Mouse (Mus musculus): ENCODE results near the gene Pik3r5.
A peak's percentile ranks its signal among the peaks of the same experiment; 100 is the strongest.

Gene Pik3r5

DNA sequence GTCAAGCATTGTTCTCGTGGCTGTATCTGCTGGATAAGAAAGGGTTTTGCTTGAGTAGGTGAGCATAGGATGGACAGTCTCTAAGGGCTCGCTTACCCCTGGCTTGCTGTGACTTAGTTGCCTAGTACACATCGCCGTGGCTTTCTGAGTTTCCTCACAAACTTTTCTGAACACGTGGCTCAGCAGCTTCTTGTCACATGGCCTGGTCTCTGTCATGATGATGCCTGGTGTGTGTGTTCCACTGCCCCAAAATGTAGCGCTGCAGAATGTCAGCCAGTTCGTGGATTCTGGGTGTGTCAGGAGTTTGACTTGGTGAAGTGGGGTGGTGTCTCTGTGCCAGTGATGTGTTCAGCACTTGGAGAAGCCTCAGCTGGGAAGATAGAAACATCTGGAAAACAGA lies 16.4 kb downstream of the Pik3r5 start:
- no peak for DNase-seq (ENCODE audit: low spot score in 2 of 2)

DNA sequence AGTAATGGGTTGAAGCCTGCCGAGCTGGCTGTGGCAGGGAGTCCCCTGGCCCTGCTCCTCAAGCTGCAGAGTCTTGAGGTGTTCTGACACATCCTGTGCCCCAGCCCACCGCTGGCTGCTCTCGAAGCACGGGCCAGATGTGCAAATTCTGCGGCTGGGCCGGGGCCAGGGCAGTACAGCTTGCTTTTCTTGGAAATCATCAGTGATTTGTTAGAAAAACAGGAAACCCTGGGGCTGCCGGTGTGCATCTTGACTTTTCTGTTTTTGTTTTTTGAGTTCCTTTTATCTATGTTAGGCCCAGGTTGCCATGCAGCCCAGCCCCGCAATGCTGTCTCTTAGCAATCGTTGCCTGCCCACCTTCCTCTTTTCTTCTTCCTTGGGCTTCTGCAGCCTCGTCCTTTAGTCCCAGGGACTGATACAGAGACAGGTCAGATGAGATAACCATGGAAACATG lies 19.4 kb downstream of the Pik3r5 start:
- DNase-seq (ENCODE audit: low spot score in 2 of 2) = peak; percentile 70

DNA sequence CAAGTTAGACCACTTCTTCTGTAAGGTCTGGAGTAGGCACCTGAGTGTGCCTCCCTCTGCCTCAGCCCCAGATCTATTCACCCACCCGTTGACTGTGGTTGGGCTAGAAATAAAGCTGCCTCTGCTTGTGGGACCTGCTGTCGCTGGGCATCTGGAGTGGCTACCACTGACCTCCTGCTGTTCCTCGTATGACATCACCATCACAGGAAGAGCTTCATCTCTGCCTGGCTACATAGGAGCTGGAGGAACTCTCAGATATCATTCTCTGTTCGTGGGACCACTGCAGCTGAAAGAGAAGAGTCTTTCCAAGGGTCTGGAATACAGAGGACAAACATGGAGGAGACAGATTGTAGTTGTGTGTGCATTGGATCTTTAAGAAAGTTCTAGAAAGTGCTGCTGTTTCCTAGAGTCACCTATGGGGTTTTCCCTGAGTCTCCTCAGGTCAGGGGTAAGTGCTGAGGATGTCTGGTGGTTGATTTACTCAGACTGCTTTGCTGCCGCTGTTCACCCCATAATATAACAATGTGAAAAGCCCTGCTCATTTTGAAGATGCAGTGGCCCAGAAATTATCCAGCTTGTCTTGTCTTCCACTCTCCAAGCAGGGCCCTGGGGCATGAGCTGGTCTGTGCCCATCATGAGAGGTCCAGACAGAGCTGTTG lies 20.0 kb downstream of the Pik3r5 start:
- no peak for DNase-seq (ENCODE audit: low spot score in 2 of 2)

DNA sequence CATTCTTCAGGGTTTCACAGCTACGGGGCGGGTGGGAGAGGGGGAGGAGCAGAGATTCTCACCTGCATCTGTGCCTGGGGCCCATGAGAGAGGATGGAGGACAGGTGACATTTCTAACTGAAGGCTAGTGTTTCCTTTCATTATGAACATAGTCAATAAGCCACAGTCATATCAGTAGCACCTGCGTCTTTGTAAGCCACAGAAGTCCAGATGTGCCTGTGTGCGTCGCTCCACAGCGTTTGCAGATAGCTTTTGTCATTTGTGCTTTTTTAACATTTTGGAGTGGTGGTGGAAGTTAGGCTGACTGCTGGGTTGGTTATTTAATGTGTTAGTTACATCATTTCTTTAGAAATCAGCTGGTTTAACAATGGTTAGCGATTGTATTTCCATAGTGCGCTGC lies 20.8 kb downstream of the Pik3r5 start:
- no peak for DNase-seq (ENCODE audit: low spot score in 2 of 2)

DNA sequence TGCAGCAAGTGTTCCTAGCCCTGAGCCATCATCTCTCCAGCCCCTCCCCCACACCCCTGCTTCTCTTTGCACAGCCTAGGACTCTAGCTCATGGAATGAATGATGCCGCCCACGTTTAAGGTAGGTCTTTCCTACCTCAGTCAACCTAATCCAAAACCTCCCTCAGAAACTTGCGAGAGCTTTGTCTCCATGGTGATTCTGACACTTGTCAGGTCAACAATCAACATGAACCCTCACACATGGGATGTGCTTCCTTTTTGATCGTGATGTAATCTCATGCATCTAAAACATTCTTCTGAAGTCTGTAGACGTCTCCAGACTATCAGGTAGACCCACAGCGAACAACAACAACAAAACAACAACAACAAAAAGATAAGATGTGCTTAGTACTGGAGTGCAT lies 21.4 kb downstream of the Pik3r5 start:
- no peak for DNase-seq (ENCODE audit: low spot score in 2 of 2)

DNA sequence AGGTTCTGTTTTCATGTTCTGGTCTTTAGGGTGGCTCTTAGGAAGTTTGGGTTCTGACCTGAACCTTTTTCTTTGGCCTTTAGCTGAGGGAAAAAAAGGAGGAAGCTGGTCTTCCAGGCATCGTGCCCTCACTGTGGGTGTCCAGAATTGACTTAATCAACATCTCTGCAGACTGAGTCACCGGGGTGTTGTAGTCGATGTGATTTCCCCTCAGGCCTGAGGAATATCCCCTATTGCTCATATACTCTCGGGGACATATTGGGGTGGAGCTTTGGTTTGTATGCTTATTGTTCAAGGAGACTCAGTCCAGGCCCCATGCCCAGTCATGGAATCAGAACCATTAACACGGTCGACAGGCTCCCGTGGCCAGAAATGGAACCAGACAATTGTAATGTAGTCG lies 26.2 kb downstream of the Pik3r5 start:
- DNase-seq (ENCODE audit: low spot score in 2 of 2) = no peak

DNA sequence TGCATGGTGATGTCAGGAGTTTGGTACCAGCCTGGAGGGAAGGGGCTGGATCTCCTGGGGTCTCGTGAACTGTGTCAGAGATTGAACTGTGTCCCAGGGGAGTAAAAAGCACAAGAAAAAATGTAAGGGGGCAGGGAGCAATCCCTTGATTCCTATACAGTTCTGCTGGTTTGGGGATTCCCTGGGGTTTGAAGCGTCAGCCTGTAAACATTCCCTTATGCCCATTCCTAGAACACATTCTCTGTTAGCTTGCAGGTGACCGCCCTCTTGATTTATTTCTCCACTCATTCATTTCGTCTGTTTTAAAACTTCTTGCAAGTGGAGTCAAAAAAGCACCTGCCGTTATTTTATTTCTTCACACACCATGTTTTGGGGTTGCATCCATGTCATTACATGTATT lies 27.1 kb downstream of the Pik3r5 start:
- DNase-seq (ENCODE audit: low spot score in 2 of 2) = no peak

DNA sequence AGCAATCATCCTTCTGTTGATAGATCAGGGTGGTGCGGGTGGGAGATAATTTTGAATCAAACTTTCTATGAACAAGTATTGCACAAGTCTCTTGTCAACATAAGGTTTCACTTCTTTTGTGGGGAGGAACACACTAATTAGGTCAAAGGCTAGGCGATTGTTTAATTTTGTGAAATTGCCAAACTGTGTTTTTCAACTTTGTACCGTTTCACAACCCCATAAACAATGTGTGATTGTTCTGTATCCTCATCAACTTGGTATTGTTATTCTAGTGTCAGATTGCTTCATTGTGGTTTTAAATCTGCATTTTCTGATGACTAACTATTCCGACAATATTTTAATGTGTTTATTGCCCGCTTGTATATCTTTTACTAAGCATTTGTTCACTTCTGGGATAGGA lies 27.6 kb downstream of the Pik3r5 start:
- DNase-seq (ENCODE audit: low spot score in 2 of 2) = no peak

DNA sequence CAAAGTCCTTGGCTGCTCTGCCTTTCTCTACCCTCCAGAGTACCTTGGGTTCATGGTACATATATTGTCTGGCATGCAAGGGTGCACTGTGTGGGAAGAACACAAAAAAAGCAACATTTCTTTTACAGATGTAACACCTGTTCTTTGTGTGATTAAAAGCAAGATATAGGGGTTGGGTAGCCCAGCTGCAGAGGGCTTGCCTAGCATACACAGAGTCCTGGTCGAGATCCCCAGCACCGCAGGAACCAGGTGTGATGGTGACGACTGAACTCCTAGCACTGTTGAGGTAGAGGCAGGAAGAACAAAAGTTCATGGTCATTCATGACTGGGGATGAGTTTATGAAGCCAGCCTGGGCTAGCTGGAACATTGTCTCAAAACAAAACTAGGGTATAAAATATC lies 30.8 kb downstream of the Pik3r5 start:
- no peak for DNase-seq (ENCODE audit: low spot score in 2 of 2)

DNA sequence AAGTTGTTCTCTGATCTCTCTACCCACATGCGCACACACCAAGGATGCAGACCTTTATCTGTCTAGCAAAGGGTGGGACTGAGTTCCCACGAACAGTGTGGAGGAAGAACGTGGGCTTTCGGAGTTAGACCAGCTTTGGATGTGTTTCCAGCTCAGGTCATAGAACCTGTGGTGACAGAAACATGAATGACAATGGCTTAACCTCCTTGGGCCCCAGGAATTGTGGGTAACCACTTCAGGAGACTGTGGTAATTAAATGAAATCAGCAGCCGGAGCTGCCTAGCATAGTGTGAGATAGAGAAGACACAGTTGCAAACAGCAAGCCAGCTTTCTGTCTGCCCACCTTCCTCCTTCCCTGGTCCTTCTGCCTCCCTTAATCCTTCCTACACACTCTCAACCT lies 32.3 kb downstream of the Pik3r5 start:
- no peak for DNase-seq (ENCODE audit: low spot score in 2 of 2)

DNA sequence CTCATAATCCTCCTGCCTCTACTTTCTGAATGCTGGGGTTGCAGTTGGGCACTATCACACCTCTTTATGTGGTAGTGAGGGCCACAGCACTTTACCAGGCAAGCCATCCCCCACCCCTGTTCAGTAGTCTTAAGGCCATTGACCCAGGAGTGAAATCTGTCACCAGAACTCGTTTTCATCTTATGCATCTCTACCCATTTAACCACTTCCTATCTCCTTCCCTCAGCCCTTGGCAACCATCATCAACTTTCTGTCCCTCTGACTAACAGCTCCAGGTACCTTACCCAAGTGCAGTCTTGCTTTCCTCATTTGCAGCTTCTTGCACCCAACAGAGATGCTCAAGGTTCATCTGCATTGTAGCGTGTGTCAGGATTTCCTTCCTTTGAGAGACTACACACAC lies 33.2 kb downstream of the Pik3r5 start:
- no peak for DNase-seq (ENCODE audit: low spot score in 2 of 2)

DNA sequence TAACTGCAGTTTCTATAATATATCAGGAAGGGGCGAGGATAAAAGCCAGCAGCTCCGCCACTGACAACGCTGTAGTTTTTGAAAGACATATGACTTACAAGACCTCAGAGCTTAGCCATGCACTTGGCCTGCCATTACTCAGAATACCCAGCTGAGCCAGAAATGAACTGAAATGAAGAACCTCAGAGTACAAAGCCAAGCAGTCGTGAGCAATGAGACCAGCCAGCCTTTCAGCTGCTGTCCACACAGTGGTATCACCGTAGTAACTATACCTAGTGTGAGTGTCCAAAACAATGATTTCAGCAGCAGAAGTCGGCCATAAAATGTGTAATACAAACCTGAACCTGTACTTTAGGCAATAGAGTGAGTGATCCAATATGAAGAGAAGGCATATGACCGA lies 35.5 kb downstream of the Pik3r5 start:
- DNase-seq (ENCODE audit: low spot score in 2 of 2) = no peak

DNA sequence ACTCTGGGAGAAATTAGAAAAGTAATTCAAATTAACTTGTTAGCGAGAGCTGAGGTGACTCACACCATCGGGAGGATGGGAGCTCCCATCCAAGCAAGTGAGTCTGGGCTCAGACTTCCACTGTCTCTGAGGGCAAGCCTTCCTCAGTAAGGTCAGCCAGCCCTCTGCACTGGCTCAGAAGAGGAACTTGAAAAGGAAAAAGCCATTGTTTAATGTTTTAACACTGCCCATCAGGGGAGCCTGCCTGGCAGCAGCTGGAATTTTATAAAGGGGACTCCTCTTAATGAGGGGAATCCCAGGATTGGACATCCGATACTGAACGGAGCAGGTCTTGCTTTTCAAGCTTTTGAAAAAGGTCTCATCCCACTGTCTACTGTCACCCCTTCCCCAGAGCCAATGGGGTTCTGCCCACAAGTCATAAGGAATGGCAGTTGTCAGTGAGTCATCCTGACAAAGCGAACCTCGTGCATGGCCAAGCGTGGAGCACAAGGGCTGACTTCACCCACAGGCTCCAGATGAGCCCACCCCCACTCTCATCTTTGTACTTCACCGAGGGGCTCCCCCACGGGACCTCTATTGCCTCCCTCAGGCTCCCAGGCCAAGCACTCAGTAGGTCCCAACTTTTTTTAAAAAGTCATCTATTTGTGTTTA lies 36.2 kb downstream of the Pik3r5 start:
- no peak for DNase-seq (ENCODE audit: low spot score in 2 of 2)

DNA sequence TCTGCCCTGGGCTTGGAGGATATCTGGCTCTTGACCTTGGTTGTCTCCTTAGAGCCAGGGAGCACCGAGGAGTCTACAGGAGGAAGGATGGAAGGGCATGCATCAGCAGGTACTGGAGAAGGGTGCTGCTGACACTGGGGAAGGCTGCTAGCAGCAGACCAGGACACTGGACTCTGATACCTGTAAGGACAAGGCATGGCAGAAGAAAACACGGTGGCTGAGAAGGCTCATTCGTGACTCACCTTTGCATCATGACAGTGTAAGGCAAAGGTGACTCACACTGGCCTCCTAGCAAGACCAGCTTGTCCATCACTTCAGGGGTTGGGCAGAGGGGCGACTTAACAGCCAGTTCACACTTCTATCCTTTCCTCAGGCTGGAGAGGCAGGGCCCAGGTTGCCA lies 37.0 kb downstream of the Pik3r5 start:
- DNase-seq (ENCODE audit: low spot score in 2 of 2) = no peak

DNA sequence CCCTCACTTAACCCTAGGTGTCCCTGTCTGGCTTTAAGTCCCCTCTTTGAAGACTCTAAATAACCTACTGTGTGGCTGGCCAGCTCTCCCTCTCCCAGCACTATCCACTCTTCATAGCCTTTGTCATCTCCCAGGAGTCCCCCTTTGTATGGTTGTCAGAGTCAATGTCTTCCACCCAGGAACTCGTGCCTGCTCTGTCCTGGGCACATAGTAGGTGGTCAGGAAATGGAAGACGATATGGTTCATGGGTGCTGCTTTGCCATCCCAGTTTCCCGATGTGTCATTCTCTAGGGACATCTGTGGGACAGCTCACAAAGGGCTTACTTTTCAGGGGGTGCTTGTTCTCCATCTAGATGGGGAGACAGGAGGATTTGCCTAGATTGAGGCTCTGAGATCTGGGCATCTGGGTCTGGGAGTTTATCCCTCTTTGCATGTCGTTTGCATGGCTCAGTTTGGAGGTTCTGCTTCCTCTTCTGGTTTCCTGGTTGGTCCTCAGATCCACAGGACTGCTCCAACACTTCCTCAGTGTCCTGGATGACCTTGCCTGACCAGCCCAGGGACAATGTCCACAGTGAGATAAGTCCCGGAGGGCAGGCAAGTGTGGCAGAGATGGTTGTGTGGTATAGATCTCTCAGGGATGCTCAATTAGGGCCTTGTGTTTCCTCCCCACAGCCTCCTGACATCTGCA lies 40.4 kb downstream of the Pik3r5 start:
- DNase-seq (ENCODE audit: low spot score in 2 of 2) = no peak

DNA sequence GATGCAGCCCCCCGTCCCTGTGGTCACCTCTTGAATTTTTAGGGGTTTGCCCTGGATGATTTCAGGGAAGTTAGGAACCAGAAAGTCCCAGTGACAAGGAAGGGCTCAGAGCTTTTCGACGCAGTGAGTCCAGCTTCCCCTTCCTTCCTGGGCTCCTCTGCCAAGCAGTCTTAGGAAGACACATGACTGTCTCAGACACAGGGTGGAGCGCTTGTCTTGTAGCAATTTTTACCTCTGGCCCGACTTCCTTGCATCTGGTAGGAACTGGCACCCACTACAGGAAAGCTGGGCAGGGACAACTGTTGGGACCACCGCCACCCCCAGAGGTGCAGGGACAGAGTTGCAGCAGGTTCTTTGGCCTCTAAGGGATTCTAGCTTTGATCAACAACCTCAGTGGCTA lies 42.7 kb downstream of the Pik3r5 start:
- no peak for DNase-seq (ENCODE audit: low spot score in 2 of 2)

DNA sequence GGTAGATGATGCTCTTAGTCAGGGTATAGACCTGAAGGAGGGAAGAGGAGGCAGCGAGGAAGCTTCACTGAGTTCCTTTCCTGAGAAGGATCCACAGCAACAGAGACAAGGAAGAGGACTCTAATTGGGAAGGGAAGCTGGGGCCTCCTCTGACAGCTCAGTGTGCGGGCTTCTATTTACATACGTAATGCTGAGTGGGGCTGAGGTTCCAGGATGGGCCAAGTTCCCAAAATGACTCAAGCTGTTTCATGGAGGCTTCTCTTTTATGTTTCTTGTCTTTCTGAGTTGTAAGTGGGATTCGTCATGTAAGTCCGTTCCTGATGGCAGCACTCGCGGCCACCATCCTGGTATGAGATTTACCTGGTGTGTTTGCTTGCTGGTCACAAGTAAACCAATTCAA lies 43.8 kb downstream of the Pik3r5 start:
- DNase-seq (ENCODE audit: low spot score in 2 of 2) = no peak

DNA sequence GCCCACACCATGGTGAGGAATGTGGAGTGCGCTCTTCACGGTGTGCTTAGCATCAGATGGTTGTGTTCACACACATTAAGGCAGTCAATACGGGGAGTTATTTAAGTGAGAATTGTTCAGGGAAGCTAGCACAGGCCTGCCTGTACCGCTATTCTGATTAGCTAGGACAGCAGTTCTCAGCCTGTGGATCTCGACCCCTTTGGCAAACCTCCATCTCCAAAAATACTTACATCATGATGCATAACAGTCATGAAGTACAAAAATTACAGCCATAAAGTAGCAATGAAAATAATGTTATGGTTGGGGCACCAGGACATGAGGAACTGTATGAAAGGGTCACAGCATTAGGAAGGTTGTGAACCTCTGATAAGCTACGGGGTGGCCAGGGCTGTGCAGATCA lies 45.7 kb downstream of the Pik3r5 start:
- DNase-seq (ENCODE audit: low spot score in 2 of 2) = no peak

DNA sequence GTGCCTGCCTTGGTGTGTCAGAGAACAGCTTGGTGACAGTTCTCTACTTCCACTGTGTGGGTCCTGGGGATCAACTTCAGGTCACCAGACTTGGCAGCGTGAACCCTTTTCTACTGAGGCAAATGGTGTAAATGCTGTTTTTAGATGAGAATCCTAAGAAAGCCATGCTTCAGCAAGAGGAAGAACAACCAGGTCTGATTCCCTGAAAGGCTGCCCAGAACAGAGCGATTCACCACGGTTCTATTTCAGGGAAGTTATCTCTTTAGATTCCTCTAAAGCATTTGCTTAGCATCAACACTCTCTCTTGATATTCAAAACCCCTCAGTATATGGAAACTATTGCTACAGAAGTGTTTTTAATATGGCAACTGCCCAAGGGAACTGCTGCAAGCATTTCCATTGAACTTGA lies 46.7 kb downstream of the Pik3r5 start:
- DNase-seq (ENCODE audit: low spot score in 2 of 2) = no peak

DNA sequence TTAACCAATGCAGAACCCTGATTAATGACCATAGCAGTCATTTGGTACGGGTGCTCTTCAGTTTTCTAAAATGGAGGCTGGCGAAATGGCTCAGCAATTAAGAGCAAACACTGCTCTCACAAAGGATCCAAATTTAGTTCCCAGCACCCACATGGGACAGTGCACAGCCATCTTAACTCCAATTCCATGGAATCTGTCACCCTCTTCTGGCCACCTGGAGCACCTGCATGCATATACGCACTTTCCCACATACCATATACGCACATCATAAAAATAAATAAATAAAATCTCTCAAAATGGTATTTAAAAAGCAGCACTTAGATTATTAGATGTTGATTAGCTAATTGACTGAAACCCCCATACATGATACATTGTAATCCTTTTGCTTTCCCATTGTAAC lies 48.7 kb downstream of the Pik3r5 start:
- DNase-seq (ENCODE audit: low spot score in 2 of 2) = no peak

DNA sequence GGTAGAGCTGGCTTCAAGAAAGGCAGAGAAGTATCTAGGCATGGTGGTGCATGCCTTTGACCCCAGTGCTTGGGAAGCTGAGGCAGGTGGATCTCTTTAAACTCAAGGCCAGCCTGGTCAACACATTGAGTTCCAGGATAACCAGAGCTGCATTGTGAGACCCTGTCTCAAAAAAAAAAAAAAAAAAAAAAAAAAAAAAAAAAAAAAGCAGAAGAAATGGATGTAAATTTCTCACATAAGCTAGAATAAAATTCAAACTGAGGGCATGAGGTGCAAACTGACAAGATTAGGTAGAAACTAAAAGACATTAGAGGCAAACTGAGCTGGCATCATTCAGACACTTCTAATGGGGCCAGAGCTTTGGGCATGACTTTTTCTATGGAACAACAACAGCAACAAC lies 50.1 kb downstream of the Pik3r5 start:
- DNase-seq (ENCODE audit: low spot score in 2 of 2) = no peak

DNA sequence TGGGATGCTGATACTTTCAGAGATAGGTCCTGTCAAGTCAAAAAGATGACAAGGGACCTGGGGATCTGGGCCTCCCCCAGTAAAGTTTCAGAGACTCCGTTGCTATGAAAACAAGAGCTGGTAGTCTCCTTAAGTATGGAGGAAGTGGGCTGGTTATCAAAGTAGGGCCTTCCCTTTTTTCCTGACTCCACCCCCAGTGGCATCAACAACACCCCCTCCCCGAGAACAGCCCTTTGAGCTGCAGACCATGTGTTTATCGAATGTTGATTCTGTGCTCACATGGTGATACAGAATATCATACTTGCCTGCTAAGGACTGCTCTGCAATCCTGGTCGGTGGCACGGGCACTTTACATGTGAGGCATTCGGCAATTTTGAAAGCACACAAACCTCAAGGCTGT lies 51.3 kb downstream of the Pik3r5 start:
- no peak for DNase-seq (ENCODE audit: low spot score in 2 of 2)

DNA sequence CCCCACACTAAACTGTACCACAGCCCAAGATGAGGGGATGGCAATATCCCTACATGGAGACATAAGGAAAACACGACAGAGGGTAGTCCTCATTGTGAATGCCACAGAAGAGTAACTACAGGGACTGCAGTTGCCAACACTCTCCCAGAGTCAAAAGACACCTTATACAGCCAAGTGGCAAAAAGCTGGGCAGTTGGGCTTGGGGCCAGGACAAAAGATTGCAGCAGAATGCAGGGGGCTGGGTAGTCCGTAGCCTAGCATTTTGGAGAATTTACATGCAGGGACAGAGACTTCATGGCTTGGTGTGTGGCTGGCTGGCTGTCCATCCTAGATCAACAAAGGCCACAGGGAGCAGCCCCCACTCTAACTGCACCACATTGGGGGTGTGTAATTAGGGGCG lies 52.5 kb downstream of the Pik3r5 start:
- no peak for DNase-seq (ENCODE audit: low spot score in 2 of 2)
